Mouse (Mus musculus): ENCODE results near the gene Zfp575. TPM values are rescaled to one million over a fixed set of nuclear protein-coding genes. Genes with fewer than 3 reads are reported as not detected.
"Not testable (repeated sequence)": the region's sequence is repeated elsewhere in the genome, so short reads cannot be mapped to it uniquely, and the experiment has no call there.

Zfp575 gene
- polyA plus RNA-seq, 1 experiment from 2014 or later: 0.30 TPM

DNA sequence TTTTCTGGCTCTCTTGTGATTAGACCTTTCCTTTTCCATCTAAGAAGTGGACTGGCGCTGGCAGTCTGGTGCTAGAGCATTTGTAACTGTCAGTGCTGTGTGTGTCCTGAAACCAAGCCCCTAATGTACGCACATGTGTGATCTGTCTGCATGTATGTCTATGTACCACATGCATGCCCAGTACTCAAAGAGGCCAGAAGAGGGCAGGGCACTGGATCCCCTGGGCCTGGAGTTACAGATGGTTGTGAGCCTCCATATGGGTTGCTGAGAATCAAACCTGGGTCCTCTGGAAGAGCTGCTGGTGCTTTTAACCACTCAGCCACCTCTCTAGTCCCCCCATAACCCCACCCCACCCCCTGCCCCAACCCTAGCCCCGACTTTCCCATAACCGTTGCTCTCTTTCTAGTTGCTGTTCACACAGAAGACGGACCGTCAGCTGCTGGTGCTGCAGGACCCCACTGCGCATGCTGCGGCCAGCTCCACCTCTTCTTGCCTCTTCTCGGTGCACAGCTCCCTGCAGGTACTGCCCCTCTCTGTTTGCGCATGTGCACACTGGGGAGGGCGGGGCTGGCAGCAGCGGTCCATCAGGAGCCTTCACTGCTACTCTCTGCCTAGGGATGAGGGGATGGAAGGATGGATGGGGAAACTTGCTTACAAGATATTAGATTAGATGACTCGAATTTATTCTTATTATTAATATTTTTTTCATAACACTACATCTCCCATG is 32.4 kb upstream of the Zfp575 start:
- no peaks in the 10 kb centered on the region for H3K4me1 ChIP-seq (ENCODE audit: control insufficient read depth, low read depth, low read length)
- H3K4me3 ChIP-seq (ENCODE audit: low read depth, low read length): no peak overlapping the region
- H3K9ac ChIP-seq (ENCODE audit: low read depth, low read length): no peak overlapping the region
- H3K4me2 ChIP-seq (ENCODE audit: low read depth, low read length): no peak overlapping the region
- ATAC-seq (ENCODE audit: low read depth): no peak
- H3K36me3 ChIP-seq (ENCODE audit: control insufficient read depth, insufficient read depth): no peaks in the 10 kb centered on the region; the same call in 1 of the 2 replicates
- H3K9me3 ChIP-seq (replicated peaks; ENCODE audit: control insufficient read depth, low read length): no peaks in the 10 kb centered on the region
- no peak overlapping the region for H3K27ac ChIP-seq (ENCODE audit: low read length)
- no peaks in the 10 kb centered on the region for H3K27me3 ChIP-seq (ENCODE audit: control insufficient read depth, insufficient read depth, low read depth, low read length)
- WGBS (ENCODE audit: insufficient replicate concordance): 69% methylated on average over 13 of the region's 13 CpGs

DNA sequence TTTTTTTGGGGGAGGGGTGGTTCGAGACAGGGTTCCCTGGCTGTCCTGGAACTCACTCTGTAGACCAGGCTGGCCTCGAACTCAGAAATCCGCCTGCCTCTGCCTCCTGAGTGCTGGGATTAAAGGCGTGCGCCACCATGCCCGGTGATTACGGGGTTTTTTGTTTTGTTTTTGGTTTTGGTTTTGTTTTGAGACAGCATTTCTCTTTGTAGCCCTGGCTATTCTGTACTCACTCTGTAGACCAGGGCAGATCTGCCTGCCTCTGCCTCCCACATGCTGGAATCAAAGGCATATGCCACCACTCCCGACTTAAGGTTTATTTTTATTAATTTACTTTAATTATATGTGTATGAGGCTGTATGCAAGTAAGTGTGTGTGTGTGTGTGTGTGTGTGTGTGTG is 30.9 kb upstream of the Zfp575 start:
- H3K4me2 ChIP-seq (ENCODE audit: low read depth, low read length); H3K4me1 ChIP-seq (ENCODE audit: control insufficient read depth, low read depth, low read length); H3K4me3 ChIP-seq (ENCODE audit: low read depth, low read length); H3K27me3 ChIP-seq (ENCODE audit: control insufficient read depth, insufficient read depth, low read depth, low read length); ATAC-seq (ENCODE audit: low read depth); H3K36me3 ChIP-seq (ENCODE audit: control insufficient read depth, insufficient read depth); H3K27ac ChIP-seq (ENCODE audit: low read length); H3K9ac ChIP-seq (ENCODE audit: low read depth, low read length); H3K9me3 ChIP-seq (replicated peaks; ENCODE audit: control insufficient read depth, low read length): not testable (repeated sequence)
- 78% methylated on average over 8 of the region's 8 CpGs for WGBS (ENCODE audit: insufficient replicate concordance)

DNA sequence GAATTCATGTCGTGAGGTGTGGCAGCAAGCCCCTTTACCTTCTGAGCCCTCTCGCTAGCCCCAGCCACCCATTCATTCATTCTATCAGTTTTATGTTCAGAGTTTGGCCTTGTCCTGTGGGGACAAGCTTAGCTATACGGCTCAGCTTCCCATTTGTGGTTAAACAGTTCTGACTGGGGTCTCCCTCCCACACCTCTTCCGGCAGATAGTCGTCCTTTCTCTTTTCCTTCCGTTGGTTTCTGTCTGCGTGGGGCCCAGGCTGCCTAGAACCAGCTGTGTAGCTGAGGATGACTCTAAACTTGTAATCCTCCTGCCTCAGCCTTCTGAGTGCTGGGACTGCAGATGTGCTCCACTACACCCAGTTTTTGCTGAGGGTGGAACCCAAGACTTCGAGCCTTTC is 30.3 kb upstream of the Zfp575 start:
- Histone ChIP-seq H3K4me2 (ENCODE audit: low read depth, low read length) (no peak overlapping the region), H3K9me3 (replicated peaks; ENCODE audit: control insufficient read depth, low read length) (no peaks in the 10 kb centered on the region), H3K9ac (ENCODE audit: low read depth, low read length) (no peak overlapping the region), H3K4me1 (ENCODE audit: control insufficient read depth, low read depth, low read length) (no peaks in the 10 kb centered on the region; the same call in 1 of the 2 replicates), H3K27ac (ENCODE audit: low read length) (no peak overlapping the region), H3K4me3 (ENCODE audit: low read depth, low read length) (no peak overlapping the region), H3K27me3 (ENCODE audit: control insufficient read depth, insufficient read depth, low read depth, low read length) (peaks cover 1% of the 10 kb centered on the region), H3K36me3 (ENCODE audit: control insufficient read depth, insufficient read depth) (no peaks in the 10 kb centered on the region; the same call in 1 of the 2 replicates)
- 14% methylated on average over 8 of the region's 8 CpGs for WGBS (ENCODE audit: insufficient replicate concordance)
- ATAC-seq (ENCODE audit: low read depth): no peak

GRCm38 (mm10) chr7:24614816-24615215 is 27.4 kb upstream of the Zfp575 start:
- peaks cover 11% of the 10 kb centered on the region for H3K27me3 ChIP-seq (ENCODE audit: control insufficient read depth, insufficient read depth, low read depth, low read length)
- no peak overlapping the region for H3K4me2 ChIP-seq (ENCODE audit: low read depth, low read length)
- WGBS (ENCODE audit: insufficient replicate concordance): 46% methylated on average over 13 of the region's 13 CpGs
- no peak for ATAC-seq (ENCODE audit: low read depth)
- H3K9me3 ChIP-seq (replicated peaks; ENCODE audit: control insufficient read depth, low read length): no peaks in the 10 kb centered on the region
- peaks cover 20% of the 10 kb centered on the region for H3K4me1 ChIP-seq (ENCODE audit: control insufficient read depth, low read depth, low read length)
- H3K36me3 ChIP-seq (ENCODE audit: control insufficient read depth, insufficient read depth): no peaks in the 10 kb centered on the region; the same call in 1 of the 2 replicates
- H3K4me3 ChIP-seq (ENCODE audit: low read depth, low read length): no peak overlapping the region
- no peak overlapping the region for H3K27ac ChIP-seq (ENCODE audit: low read length)
- H3K9ac ChIP-seq (ENCODE audit: low read depth, low read length): no peak overlapping the region

DNA sequence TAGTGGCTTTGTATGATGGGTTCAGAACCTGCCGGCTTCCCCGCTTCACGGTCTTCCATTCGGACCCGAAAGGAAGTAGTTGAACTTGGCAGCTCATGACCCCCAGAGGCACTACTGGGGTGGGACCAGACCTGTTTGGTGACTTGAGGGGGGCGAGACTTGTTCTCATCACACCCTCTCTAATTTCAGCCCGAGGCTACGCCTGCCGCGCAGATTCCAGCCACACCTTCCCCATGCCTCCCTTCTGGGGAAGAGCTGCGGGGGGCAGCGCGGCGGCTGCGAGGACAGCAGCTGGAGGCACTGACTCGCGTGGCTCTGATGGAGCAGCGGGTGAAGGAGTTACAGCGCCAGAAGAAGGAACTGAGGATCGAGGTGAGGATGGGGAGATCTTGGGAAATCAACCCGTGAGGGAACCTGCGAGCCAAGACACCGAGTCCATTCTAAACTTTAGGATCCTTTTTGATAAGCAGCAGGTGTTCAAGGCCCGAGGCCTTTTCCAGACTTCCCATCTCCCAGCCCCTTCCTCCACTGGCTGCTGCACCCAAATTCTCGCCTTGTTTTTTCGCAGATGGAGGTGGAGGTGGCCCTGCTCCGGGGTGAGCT is 25.0 kb upstream of the Zfp575 start:
- no peak overlapping the region for H3K27ac ChIP-seq (ENCODE audit: low read length)
- H3K9ac ChIP-seq (ENCODE audit: low read depth, low read length): no peak overlapping the region
- 9% methylated on average over 27 of the region's 27 CpGs for WGBS (ENCODE audit: insufficient replicate concordance)
- peaks cover 22% of the 10 kb centered on the region for H3K4me1 ChIP-seq (ENCODE audit: control insufficient read depth, low read depth, low read length)
- no peak for ATAC-seq (ENCODE audit: low read depth)
- no peaks in the 10 kb centered on the region for H3K36me3 ChIP-seq (ENCODE audit: control insufficient read depth, insufficient read depth)
- no peaks in the 10 kb centered on the region for H3K9me3 ChIP-seq (replicated peaks; ENCODE audit: control insufficient read depth, low read length)
- H3K4me3 ChIP-seq (ENCODE audit: low read depth, low read length): peak overlapping the region; percentile 16
- peak overlapping the region; percentile 49 for H3K4me2 ChIP-seq (ENCODE audit: low read depth, low read length)
- peaks cover 11% of the 10 kb centered on the region for H3K27me3 ChIP-seq (ENCODE audit: control insufficient read depth, insufficient read depth, low read depth, low read length)

DNA sequence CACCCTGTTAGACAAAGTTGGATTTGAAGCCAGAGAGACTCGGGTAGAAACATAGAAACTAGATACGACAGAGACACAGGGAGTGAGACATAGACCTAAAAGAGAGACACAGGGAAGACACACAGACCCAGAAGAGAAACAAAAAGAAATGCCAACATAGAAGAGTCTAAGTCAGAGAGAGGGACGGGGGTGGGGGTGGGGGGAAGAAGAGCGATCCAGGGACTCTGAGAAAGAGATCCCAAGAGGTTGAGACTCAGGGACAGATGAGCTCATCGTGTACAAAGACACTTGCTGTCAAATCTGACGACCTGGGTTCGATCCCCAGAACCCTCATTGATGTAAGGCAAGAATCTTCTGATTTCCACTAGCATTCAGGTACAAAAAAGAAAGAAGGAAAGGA is 24.3 kb upstream of the Zfp575 start:
- Histone ChIP-seq H3K27ac (ENCODE audit: low read length) (no peak overlapping the region), H3K9ac (ENCODE audit: low read depth, low read length) (peak overlapping the region; percentile 67)
- ATAC-seq (ENCODE audit: low read depth): no peak

GRCm38 (mm10) chr7:24610879-24611494 is 23.5 kb upstream of the Zfp575 start:
- H3K9ac ChIP-seq (ENCODE audit: low read depth, low read length): peak overlapping the region; percentile 67
- H3K4me3 ChIP-seq (ENCODE audit: low read depth, low read length): peak overlapping the region; percentile 72
- peak overlapping the region; percentile 86 for H3K4me2 ChIP-seq (ENCODE audit: low read depth, low read length)
- H3K36me3 ChIP-seq (ENCODE audit: control insufficient read depth, insufficient read depth): no peaks in the 10 kb centered on the region
- H3K4me1 ChIP-seq (ENCODE audit: control insufficient read depth, low read depth, low read length): peaks cover 22% of the 10 kb centered on the region
- H3K27ac ChIP-seq (ENCODE audit: low read length): peak overlapping the region; percentile 53
- H3K9me3 ChIP-seq (replicated peaks; ENCODE audit: control insufficient read depth, low read length): no peaks in the 10 kb centered on the region
- WGBS (ENCODE audit: insufficient replicate concordance): under 1% methylated on average over 36 of the region's 36 CpGs
- ATAC-seq (ENCODE audit: low read depth): peak; percentile 72
- peaks cover 11% of the 10 kb centered on the region for H3K27me3 ChIP-seq (ENCODE audit: control insufficient read depth, insufficient read depth, low read depth, low read length)

More for the DNA sequence above, 24.3 kb upstream of the Zfp575 start:
- H3K4me1 ChIP-seq (ENCODE audit: control insufficient read depth, low read depth, low read length): peaks cover 22% of the 10 kb centered on the region
- H3K4me2 ChIP-seq (ENCODE audit: low read depth, low read length): peak overlapping the region; percentile 86
- H3K36me3 ChIP-seq (ENCODE audit: control insufficient read depth, insufficient read depth): no peaks in the 10 kb centered on the region
- H3K9me3 ChIP-seq (replicated peaks; ENCODE audit: control insufficient read depth, low read length): no peaks in the 10 kb centered on the region
- 12% methylated on average over 7 of the region's 7 CpGs for WGBS (ENCODE audit: insufficient replicate concordance)
- H3K27me3 ChIP-seq (ENCODE audit: control insufficient read depth, insufficient read depth, low read depth, low read length): peaks cover 11% of the 10 kb centered on the region
- H3K4me3 ChIP-seq (ENCODE audit: low read depth, low read length): peak overlapping the region; percentile 72

DNA sequence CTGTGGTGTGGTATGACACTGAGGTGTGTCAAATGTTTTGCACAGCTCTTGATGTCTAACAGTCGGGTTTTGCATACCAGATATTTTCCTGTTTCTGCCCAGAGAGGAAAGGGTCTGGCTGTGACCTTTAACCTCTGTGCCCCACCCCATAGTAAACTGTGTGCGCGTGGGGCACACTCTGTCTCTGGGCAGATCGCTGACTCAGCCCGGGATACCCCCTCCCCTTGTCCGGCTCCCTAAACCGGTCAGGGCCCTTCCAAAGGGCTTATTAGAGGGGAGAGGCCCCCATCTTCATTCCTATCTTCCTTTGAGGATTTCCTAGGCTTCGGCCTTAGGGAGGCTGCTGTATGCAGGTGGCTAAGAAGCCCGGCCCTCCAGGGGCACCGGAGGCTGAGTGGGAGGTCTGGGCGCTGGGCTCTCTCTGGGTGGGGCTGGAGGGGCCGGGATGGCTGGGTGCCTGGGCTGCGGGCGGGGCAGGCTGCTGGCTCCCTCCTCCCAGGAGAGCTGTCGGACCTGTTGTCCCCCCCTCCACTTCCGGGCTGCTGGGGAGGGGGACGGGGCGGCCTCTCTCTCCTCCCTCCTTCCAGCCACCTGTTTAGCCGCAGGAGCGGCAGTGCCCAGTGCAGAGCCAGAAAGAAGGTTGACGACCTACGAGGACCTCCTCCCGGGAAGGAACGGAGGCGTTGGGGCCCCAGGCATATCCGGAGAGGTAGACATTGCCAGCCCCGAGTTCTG is 22.9 kb upstream of the Zfp575 start, which contains the start of gene Phldb3:
Phldb3 (plus strand) TSS at position 620 of the 735 bp plus-strand sequence.
- ATAC-seq (ENCODE audit: low read depth): peak; percentile 48
- 3% methylated on average over 26 of the region's 27 CpGs for WGBS (ENCODE audit: insufficient replicate concordance)
- H3K4me3 ChIP-seq (ENCODE audit: low read depth, low read length): peak within 1 kb of the TSS; percentile 72
- peak within 1 kb of the TSS; percentile 67 for H3K9ac ChIP-seq (ENCODE audit: low read depth, low read length)
- H3K36me3 ChIP-seq (ENCODE audit: control insufficient read depth, insufficient read depth): no peaks in the 10 kb centered on the region
- H3K27ac ChIP-seq (ENCODE audit: low read length): peak within 1 kb of the TSS; percentile 53
- H3K4me1 ChIP-seq (ENCODE audit: control insufficient read depth, low read depth, low read length): peaks cover 22% of the 10 kb centered on the region
- no peaks in the 10 kb centered on the region for H3K9me3 ChIP-seq (replicated peaks; ENCODE audit: control insufficient read depth, low read length)
- peak within 1 kb of the TSS; percentile 86 for H3K4me2 ChIP-seq (ENCODE audit: low read depth, low read length)
- peaks cover 11% of the 10 kb centered on the region for H3K27me3 ChIP-seq (ENCODE audit: control insufficient read depth, insufficient read depth, low read depth, low read length)

Measured in liver, embryonic 16.5 days (tissue).